Mouse (Mus musculus): ENCODE results near the gene Cadm1.

DNA sequence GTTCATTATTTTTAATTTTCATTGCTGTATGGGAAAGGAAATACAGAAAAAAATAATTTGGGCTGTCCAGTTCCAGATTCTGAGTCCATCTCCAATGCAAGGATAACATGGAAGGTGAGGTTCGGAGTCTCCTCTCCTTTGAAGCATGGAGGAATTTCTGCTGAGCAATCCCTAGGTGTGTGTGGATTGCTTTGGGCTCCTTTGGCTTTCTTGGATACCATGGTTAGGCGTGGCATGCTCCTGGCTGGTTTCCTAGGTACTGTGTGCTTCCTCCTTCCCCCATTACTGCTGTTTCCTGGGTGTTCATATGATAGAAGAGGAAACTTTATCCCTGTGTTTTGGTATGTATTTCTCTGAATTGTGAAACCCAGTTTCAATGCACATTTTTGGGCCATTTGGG, 98.0 kb downstream of the Cadm1 start:
- TF ChIP-seq POLR2A (IDR thresholded peaks at IDR 0.05; ENCODE audit: insufficient read length, low read depth) (no peak), USF1 (IDR thresholded peaks at IDR 0.05; ENCODE audit: low read depth) (no peak), MYOD1 (IDR thresholded peaks at IDR 0.05; ENCODE audit: control insufficient read depth in 1 of 3, insufficient read length in 2 of 3, low read depth in 2 of 3) (no peak), REST (IDR thresholded peaks at IDR 0.05; ENCODE audit: insufficient read depth, insufficient read length) (no peak)
